Mouse (Mus musculus): ENCODE measurements at regions not wholly inside any gene's neighbourhood (a gene's known extent, or its start where the extent isn't known, plus 50 kb on each side); places are given as distances from the start of the nearest gene placed in this dataset.

- H3K4me3 ChIP-seq (ENCODE audit: insufficient read depth, low read depth, low read length): no peak overlapping the region
- H3K4me1 ChIP-seq (ENCODE audit: control insufficient read depth, insufficient read depth, low read length): no peaks in the 10 kb centered on the region
- H3K27ac ChIP-seq (ENCODE audit: insufficient read depth, low read depth, low read length): no peak overlapping the region
- WGBS: 88% methylated on average over 7 of the region's 7 CpGs
- TF ChIP-seq POLR2A (IDR thresholded peaks at IDR 0.05; ENCODE audit: insufficient read depth, low read depth, low read length): no peak
- no peak for TF ChIP-seq CTCF (IDR thresholded peaks at IDR 0.05; ENCODE audit: insufficient read depth, low read depth, low read length)
Observed at GRCm38 (mm10) chr2:51033881-51034280, 115.0 kb downstream of the Rnd3 start.

DNA sequence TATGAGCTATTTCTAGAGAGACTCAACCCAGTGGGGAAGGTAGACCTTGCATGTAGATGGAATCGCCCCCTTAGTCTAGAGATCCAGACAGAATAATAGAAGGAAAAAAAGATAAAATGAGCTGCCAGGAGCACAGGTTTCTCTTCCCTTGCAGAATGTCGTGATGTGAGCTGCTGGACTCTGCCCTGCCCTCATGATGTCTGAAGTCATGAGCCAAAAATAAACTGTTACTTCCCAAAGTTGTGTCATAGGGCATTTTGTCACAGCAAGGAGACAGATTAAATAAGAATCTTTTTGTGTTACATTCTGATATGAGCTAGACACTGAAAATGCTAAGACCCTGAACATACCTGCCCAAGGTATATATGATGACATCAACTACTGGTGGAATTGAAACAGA, 126.4 kb downstream of the Rnd3 start:
- H3K4me1 ChIP-seq (ENCODE audit: control insufficient read depth, insufficient read depth, low read length): no peaks in the 10 kb centered on the region
- 78% methylated on average over 2 of the region's 2 CpGs for WGBS
- H3K27ac ChIP-seq (ENCODE audit: insufficient read depth, low read depth, low read length): no peak overlapping the region
- TF ChIP-seq POLR2A (IDR thresholded peaks at IDR 0.05; ENCODE audit: insufficient read depth, low read depth, low read length) (no peak), CTCF (IDR thresholded peaks at IDR 0.05; ENCODE audit: insufficient read depth, low read depth, low read length) (no peak)
- no peak overlapping the region for H3K4me3 ChIP-seq (ENCODE audit: insufficient read depth, low read depth, low read length)

DNA sequence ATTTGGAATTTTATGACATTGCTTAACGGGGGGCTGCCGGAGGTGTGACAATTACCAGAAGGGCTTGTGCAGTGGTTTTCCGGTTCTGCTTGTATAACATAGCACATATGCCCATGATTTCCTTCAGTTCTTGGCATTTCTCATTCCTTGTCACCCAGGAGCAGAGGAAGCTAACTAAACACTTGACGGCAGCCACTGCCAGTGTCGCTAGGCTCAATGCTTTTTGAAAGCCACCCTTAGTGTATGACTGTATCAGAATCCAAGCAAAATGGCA, 132.8 kb downstream of the Rnd3 start:
- 78% methylated on average over 5 of the region's 5 CpGs for WGBS
- no peak overlapping the region for H3K4me3 ChIP-seq (ENCODE audit: insufficient read depth, low read depth, low read length)
- TF ChIP-seq CTCF (IDR thresholded peaks at IDR 0.05; ENCODE audit: insufficient read depth, low read depth, low read length) (no peak), POLR2A (IDR thresholded peaks at IDR 0.05; ENCODE audit: insufficient read depth, low read depth, low read length) (no peak)
- no peaks in the 10 kb centered on the region for H3K4me1 ChIP-seq (ENCODE audit: control insufficient read depth, insufficient read depth, low read length)
- H3K27ac ChIP-seq (ENCODE audit: insufficient read depth, low read depth, low read length): no peak overlapping the region

- WGBS: 46% methylated on average over 7 of the region's 7 CpGs
- Histone ChIP-seq H3K27ac (ENCODE audit: insufficient read depth, low read depth, low read length) (peak overlapping the region; percentile 49), H3K4me1 (ENCODE audit: control insufficient read depth, insufficient read depth, low read length) (no peaks in the 10 kb centered on the region), H3K4me3 (ENCODE audit: insufficient read depth, low read depth, low read length) (no peak overlapping the region)
- TF ChIP-seq POLR2A (IDR thresholded peaks at IDR 0.05; ENCODE audit: insufficient read depth, low read depth, low read length): no peak
- TF ChIP-seq CTCF (IDR thresholded peaks at IDR 0.05; ENCODE audit: insufficient read depth, low read depth, low read length): no peak
Observed at GRCm38 (mm10) chr2:51015360-51016128, 133.4 kb downstream of the Rnd3 start.

DNA sequence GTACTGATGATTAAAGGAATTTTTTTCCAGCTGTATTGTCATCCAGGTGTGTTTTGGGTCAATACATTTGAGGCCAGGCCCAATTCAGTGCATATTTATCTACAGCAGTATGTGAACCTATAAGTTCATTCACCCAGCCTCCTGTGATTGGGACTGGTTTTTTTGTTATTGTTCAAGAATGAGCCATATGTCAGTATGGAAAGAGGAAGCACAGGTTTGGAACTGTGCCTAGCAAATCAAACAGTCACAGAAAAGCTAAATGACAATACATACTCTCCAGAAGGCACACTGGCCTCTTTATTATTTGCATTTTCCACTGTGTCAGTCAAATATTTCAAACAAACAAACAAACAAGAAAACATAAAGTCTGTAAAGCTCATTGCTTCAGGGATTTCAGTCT, 134.7 kb downstream of the Rnd3 start:
- Histone ChIP-seq H3K4me1 (ENCODE audit: control insufficient read depth, insufficient read depth, low read length) (no peaks in the 10 kb centered on the region), H3K4me3 (ENCODE audit: insufficient read depth, low read depth, low read length) (no peak overlapping the region), H3K27ac (ENCODE audit: insufficient read depth, low read depth, low read length) (no peak overlapping the region)
- TF ChIP-seq POLR2A (IDR thresholded peaks at IDR 0.05; ENCODE audit: insufficient read depth, low read depth, low read length) (no peak), CTCF (IDR thresholded peaks at IDR 0.05; ENCODE audit: insufficient read depth, low read depth, low read length) (no peak)

- no peak for TF ChIP-seq POLR2A (IDR thresholded peaks at IDR 0.05; ENCODE audit: insufficient read depth, low read depth, low read length)
- no peak for TF ChIP-seq CTCF (IDR thresholded peaks at IDR 0.05; ENCODE audit: insufficient read depth, low read depth, low read length)
- Histone ChIP-seq H3K4me1 (ENCODE audit: control insufficient read depth, insufficient read depth, low read length) (no peaks in the 10 kb centered on the region), H3K4me3 (ENCODE audit: insufficient read depth, low read depth, low read length) (no peak overlapping the region), H3K27ac (ENCODE audit: insufficient read depth, low read depth, low read length) (no peak overlapping the region)
- 62% methylated on average over 2 of the region's 2 CpGs for WGBS
Observed at GRCm38 (mm10) chr2:51013090-51013489, 135.8 kb downstream of the Rnd3 start.

DNA sequence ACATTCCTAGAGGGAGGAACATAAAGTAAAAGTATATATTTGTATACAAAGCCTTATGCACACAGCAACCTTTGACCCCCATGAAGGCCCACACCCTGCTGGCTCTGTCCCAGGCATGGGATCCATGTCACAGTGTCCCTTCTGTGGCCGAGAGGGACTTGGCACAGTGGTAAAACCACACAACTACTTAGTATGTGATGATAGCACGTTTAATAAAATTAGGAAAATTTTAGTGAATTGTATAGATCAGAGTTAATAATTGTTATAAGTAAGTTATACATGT, 140.7 kb downstream of the Rnd3 start:
- WGBS: 82% methylated on average over 2 of the region's 2 CpGs
- Histone ChIP-seq H3K4me3 (ENCODE audit: insufficient read depth, low read depth, low read length) (no peak overlapping the region), H3K27ac (ENCODE audit: insufficient read depth, low read depth, low read length) (no peak overlapping the region), H3K4me1 (ENCODE audit: control insufficient read depth, insufficient read depth, low read length) (no peaks in the 10 kb centered on the region)
- no peak for TF ChIP-seq POLR2A (IDR thresholded peaks at IDR 0.05; ENCODE audit: insufficient read depth, low read depth, low read length)
- no peak for TF ChIP-seq CTCF (IDR thresholded peaks at IDR 0.05; ENCODE audit: insufficient read depth, low read depth, low read length)

DNA sequence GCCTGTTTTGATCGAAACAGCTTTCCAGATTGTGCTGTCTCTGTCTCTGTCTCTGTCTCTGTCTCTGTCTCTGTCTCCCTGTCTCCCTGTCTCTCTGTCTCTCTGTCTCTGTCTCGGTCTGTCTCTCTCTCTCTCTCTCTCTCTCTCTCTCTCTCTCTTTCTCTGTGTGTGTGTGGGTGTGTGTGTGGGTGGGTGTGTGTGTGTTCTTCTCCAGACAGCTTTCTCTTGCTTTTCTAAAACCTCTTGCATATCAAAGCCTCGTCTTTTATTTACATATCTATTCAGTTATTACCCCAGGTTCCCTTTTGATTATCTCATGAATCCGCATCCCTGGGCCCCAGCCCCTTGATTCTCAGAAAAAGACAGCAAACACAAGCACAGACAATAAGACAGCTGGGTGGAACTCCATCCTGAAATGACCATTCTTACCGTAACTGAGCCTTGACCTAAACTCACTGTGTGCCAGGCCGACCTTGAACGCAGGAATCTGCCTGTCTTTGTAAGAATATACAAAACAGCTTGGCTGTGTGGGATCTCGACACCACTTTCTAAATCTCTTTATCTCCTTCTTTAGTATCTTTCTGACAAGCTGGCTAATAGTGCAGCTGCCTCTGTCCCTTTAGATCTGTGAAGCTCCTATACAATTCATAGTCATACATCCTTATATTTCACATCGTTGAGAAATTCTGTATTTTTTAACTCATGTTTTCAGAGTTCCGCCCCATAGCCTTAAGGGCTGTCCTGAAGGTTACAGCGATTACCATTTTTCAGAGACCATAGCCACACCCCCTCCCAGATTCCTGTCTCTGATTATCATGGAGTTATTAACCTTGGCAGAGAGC, 141.3 kb downstream of the Rnd3 start:
- TF ChIP-seq CTCF (IDR thresholded peaks at IDR 0.05; ENCODE audit: insufficient read depth, low read depth, low read length) (no peak), POLR2A (IDR thresholded peaks at IDR 0.05; ENCODE audit: insufficient read depth, low read depth, low read length) (no peak)
- H3K27ac ChIP-seq (ENCODE audit: insufficient read depth, low read depth, low read length): no peak overlapping the region
- H3K4me1 ChIP-seq (ENCODE audit: control insufficient read depth, insufficient read depth, low read length): no peaks in the 10 kb centered on the region
- 78% methylated on average over 11 of the region's 11 CpGs for WGBS
- H3K4me3 ChIP-seq (ENCODE audit: insufficient read depth, low read depth, low read length): no peak overlapping the region

- no peak overlapping the region for H3K27ac ChIP-seq (ENCODE audit: insufficient read depth, low read depth, low read length)
- WGBS: 76% methylated on average over 3 of the region's 3 CpGs
- TF ChIP-seq POLR2A (IDR thresholded peaks at IDR 0.05; ENCODE audit: insufficient read depth, low read depth, low read length): no peak
- no peak for TF ChIP-seq CTCF (IDR thresholded peaks at IDR 0.05; ENCODE audit: insufficient read depth, low read depth, low read length)
- H3K4me1 ChIP-seq (ENCODE audit: control insufficient read depth, insufficient read depth, low read length): no peaks in the 10 kb centered on the region
- no peak overlapping the region for H3K4me3 ChIP-seq (ENCODE audit: insufficient read depth, low read depth, low read length)
Observed at GRCm38 (mm10) chr2:51006818-51007217, 142.1 kb downstream of the Rnd3 start.
